Mouse (Mus musculus) erythroblast, embryonic 14.5 days (primary cell): ENCODE measurements around the gene Olfr376. TPM values are rescaled to one million over a fixed set of nuclear protein-coding genes. Genes with fewer than 3 reads are reported as not detected.

Experiments
- H3K27me3 ChIP-seq: 2 replicates; pipeline ENCODE4 v1.6.1; 2012; ENCODE audit warnings: inconsistent platforms; ENCODE audit not compliant: control insufficient read depth
- H3K36me3 ChIP-seq: 2 replicates; pipeline ENCODE4 v1.6.1; 2012; ENCODE audit warnings: mild to moderate bottlenecking, inconsistent platforms; ENCODE audit not compliant: control insufficient read depth
- H3K4me1 ChIP-seq: 2 replicates; pipeline ENCODE4 v1.6.1; 2012; ENCODE audit warnings: inconsistent platforms; ENCODE audit not compliant: control insufficient read depth
- H3K4me3 ChIP-seq: replicated peaks from 2 replicates; pipeline ENCODE3; 2012; ENCODE audit warnings: moderate library complexity, mild to moderate bottlenecking, inconsistent platforms
- H3K9me3 ChIP-seq: 2 replicates; pipeline ENCODE4 v1.6.1; 2012; ENCODE audit warnings: low read length, inconsistent platforms, mixed read lengths; ENCODE audit not compliant: control insufficient read depth
- GATA1 ChIP-seq: IDR thresholded peaks from 2 replicates; pipeline ENCODE4 v1.6.1; 2012; ENCODE audit warnings: low read length, inconsistent platforms, mixed read lengths
- TAL1 ChIP-seq: IDR thresholded peaks from 3 replicates; pipeline ENCODE4 v1.6.1; 2012; ENCODE audit warnings: low read length, inconsistent platforms, mixed read lengths
- polyA plus RNA-seq: library from polyadenylated mRNA; stranded (reverse); fragments of >175 nt; gene quantifications from 2 replicates; pipeline ENCODE4 v1.2.3, GENCODE M21; 2012

Gene Olfr376
- polyA plus RNA-seq, 1 experiment = not detected

GRCm38 (mm10) chr11:73399514-73399913 lies 28.5 kb downstream of the Olfr376 start, which contains the start of gene Olfr1:
Gene Olfr1 (minus strand): TSS chr11:73399614.
- TF ChIP-seq GATA1 = no peak
- TF ChIP-seq TAL1 = no peak
- Histone ChIP-seq H3K4me1 (no peaks in the 10 kb centered on the region), H3K27me3 (no peaks in the 10 kb centered on the region), H3K9me3 (0 out of 2 replicates have a peak, but pooled peaks cover 3% of the 10 kb centered on the region), H3K4me3 (no peak within 1 kb of the TSS), H3K36me3 (no peaks in the 10 kb centered on the region)

Other genes starting within 250 kb of the Olfr376 start
- 1.2 and 1.4 TPM in 2 replicates for gene Haspin, start 233.0 kb upstream of the Olfr376 start, polyA plus RNA-seq
- not detected in 2 replicates for gene P2rx5, start 210.8 kb upstream of the Olfr376 start, polyA plus RNA-seq
- 19.4 and 20.4 TPM in 2 replicates for gene Emc6, start 194.2 kb upstream of the Olfr376 start, polyA plus RNA-seq
- 0.36 and 1.1 TPM in 2 replicates for gene Tax1bp3, start 194.2 kb upstream of the Olfr376 start, polyA plus RNA-seq
- 0.35 and 0.54 TPM in 2 replicates for gene Ctns, start 172.2 kb upstream of the Olfr376 start, polyA plus RNA-seq
- 0.03 and 0.05 TPM in 2 replicates for gene Shpk, start 171.8 kb upstream of the Olfr376 start, polyA plus RNA-seq
- not detected in 2 replicates for gene Trpv1, start 137.0 kb upstream of the Olfr376 start, polyA plus RNA-seq
- 0.01 TPM in 1 of 2 replicates, not detected in the other for gene Trpv3, start 103.9 kb upstream of the Olfr376 start, polyA plus RNA-seq
- gene Aspa, start 41.6 kb upstream of the Olfr376 start, polyA plus RNA-seq = not detected in 2 replicates
- gene Gm49340, start 41.5 kb upstream of the Olfr376 start, polyA plus RNA-seq = not detected in 2 replicates
- not detected in 2 replicates for gene Spata22, start 41.5 kb upstream of the Olfr376 start, polyA plus RNA-seq
- not detected in 2 replicates for gene Olfr20, start 20.5 kb upstream of the Olfr376 start, polyA plus RNA-seq
- not detected in 2 replicates for gene Olfr1, start 28.4 kb downstream of the Olfr376 start, polyA plus RNA-seq
- gene Olfr378, start 57.2 kb downstream of the Olfr376 start, polyA plus RNA-seq = not detected in 2 replicates
- not detected in 2 replicates for gene Olfr380, start 86.3 kb downstream of the Olfr376 start, polyA plus RNA-seq
- gene Olfr381, start 120.4 kb downstream of the Olfr376 start, polyA plus RNA-seq = not detected in 2 replicates
- not detected in 2 replicates for gene Olfr382, start 146.0 kb downstream of the Olfr376 start, polyA plus RNA-seq
- gene Olfr385, start 221.8 kb downstream of the Olfr376 start, polyA plus RNA-seq = not detected in 2 replicates
- gene Olfr384, start 227.3 kb downstream of the Olfr376 start, polyA plus RNA-seq = not detected in 2 replicates